Mouse (Mus musculus): Measurements from ENCODE around the gene Pagr1a. TPM values are rescaled to one million over a fixed set of nuclear protein-coding genes. Genes with fewer than 3 reads are reported as not detected.

The Pagr1a gene
- polyA plus RNA-seq, 1 experiment from 2014 or later, result 82.7 TPM

DNA sequence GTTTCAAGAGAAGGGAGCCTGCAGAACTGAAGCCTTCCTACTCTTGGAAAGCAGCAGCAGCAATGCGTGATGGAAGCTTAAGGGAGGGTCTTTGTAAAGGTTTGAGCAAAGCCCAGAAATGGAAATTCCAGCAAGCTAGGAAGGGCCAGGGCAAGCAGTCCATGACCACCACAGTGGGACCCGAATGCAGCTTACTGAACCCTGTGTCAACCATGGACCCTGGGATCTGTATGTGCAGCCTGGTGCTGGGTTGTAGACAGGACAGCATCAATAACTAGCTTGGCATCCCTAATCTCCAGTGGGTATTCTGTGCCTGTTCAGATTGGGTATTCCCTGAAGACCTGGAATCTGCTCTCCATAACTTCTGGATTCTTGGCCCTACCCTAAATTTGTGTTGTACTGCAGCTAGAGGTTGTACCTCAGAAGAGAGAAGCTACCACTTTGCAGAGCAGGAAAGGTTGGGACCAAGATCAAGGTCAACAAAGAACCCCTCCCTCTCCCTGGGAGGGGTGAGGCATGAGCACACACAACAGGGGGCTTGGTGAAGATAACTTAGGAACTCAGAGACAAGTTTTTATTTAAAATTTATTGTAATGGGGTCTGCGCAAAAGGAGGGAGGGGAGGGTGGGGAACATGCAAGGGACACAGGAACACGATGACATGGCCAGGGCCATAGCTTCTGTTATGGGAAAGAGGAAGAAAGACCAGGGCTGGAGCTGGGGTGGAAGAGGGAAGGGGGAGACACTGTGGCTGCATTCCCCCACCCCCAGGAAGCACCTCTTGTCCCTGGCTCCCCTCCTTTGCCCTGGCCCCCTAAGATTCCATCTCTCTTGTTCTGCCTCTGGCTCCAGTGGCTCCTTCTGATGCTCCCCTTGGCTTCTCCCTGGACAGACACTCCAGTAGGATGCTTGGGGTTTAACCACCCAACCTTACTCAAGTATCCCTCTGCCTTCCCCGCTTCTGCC lies 4.7 kb upstream of the Pagr1a start:
- Histone ChIP-seq H3K9ac (ENCODE audit: low read depth, low read length) (peak overlapping the region; percentile 71), H3K27me3 (replicated peaks; ENCODE audit: control insufficient read depth, insufficient read depth, low read length) (no peaks in the 10 kb centered on the region), H3K9me3 (ENCODE audit: control insufficient read depth, low read length) (no peaks in the 10 kb centered on the region), H3K4me3 (ENCODE audit: low read length) (peak overlapping the region; percentile 53), H3K36me3 (ENCODE audit: control insufficient read depth, insufficient read depth, low read length) (peaks cover 7% of the 10 kb centered on the region), H3K27ac (ENCODE audit: low read length) (peak overlapping the region; percentile 68), H3K4me2 (ENCODE audit: low read depth, low read length) (peak overlapping the region; percentile 83), H3K4me1 (ENCODE audit: control insufficient read depth, insufficient read depth, low read length) (peaks cover 67% of the 10 kb centered on the region)
- 41% methylated on average over 5 of the region's 5 CpGs for WGBS
- ATAC-seq, result no peak

DNA sequence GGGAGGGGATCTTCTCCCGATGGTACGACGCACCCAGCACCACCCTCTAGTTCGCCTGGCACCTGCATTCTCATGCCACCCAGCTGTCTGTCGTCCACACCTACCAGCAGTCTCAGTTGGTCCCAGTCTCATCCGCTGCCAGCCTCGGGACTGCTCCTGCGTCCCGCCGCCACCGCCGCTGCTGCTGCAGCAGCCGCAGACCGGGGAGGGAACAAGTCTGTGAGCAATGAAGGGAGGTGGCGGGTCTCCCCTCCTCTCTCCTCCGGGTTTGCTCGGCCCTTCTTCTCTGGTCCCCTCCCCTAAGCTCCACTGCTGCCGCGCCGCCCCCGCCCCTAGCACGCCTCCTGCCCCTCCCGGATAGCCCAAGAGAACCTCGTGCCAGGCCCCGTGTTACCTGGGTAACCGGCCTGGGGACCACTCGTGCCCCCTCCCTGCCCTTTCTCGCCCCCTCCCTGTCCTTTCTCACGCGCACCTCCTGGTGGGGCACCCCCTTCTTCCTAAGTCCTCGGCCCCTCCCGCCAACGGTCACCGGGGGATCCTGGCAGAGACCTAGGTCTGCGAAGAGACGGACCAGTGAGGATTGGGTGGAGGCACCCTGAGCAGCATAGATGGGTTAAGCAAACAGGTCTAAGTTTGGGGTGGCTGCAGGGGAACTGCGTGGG lies 3.9 kb upstream of the Pagr1a start, which contains the start of the genes Gm42742 and Prrt2:
Gene Gm42742 (minus strand): TSS at position 197 of the 662 bp plus-strand sequence.
Gene Prrt2 (minus strand): TSS at position 311 of the 662 bp plus-strand sequence.
- peak within 1 kb of the TSS; percentile 71 for H3K9ac ChIP-seq (ENCODE audit: low read depth, low read length)
- peak within 1 kb of the TSS; percentile 68 for H3K27ac ChIP-seq (ENCODE audit: low read length)
- H3K4me1 ChIP-seq (ENCODE audit: control insufficient read depth, insufficient read depth, low read length), result peaks cover 67% of the 10 kb centered on the region
- 1% methylated on average over 35 of the region's 37 CpGs for WGBS
- H3K27me3 ChIP-seq (replicated peaks; ENCODE audit: control insufficient read depth, insufficient read depth, low read length), result no peaks in the 10 kb centered on the region
- ATAC-seq, result no peak
- peak within 1 kb of the TSS; percentile 83 for H3K4me2 ChIP-seq (ENCODE audit: low read depth, low read length)
- H3K9me3 ChIP-seq (ENCODE audit: control insufficient read depth, low read length), result no peaks in the 10 kb centered on the region
- peak within 1 kb of the TSS; percentile 53 for H3K4me3 ChIP-seq (ENCODE audit: low read length)
- H3K36me3 ChIP-seq (ENCODE audit: control insufficient read depth, insufficient read depth, low read length), result peaks cover 7% of the 10 kb centered on the region

DNA sequence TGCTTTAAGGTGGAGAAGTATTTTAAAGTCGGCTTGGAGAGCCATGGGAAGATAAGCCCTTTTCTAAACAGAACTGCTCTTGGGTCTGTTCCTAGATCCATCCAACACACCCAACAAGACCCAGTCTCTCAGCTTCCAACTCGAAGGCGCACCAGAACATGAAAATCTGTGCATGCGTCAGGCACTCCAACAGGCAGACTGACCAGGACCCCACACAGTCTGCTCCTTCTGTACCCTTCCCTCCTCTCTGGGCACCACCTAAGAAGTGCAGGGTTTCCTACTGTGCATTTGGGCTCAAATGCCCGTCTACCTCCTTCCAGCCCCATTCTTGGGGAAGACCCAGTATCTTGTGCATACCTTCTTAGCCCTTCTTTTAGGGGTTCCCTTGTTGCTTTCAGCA lies 3.3 kb upstream of the Pagr1a start:
- no peak for ATAC-seq
- H3K27ac ChIP-seq (ENCODE audit: low read length), result peak overlapping the region; percentile 68
- H3K9ac ChIP-seq (ENCODE audit: low read depth, low read length), result peak overlapping the region; percentile 71
- no peaks in the 10 kb centered on the region for H3K27me3 ChIP-seq (replicated peaks; ENCODE audit: control insufficient read depth, insufficient read depth, low read length)
- no peaks in the 10 kb centered on the region for H3K9me3 ChIP-seq (ENCODE audit: control insufficient read depth, low read length)
- H3K4me1 ChIP-seq (ENCODE audit: control insufficient read depth, insufficient read depth, low read length), result peaks cover 72% of the 10 kb centered on the region
- WGBS, result 31% methylated on average over 5 of the region's 5 CpGs
- H3K36me3 ChIP-seq (ENCODE audit: control insufficient read depth, insufficient read depth, low read length), result peaks cover 7% of the 10 kb centered on the region
- H3K4me2 ChIP-seq (ENCODE audit: low read depth, low read length), result peak overlapping the region; percentile 83
- peak overlapping the region; percentile 53 for H3K4me3 ChIP-seq (ENCODE audit: low read length)

GRCm38 (mm10) chr7:127020031-127020430 lies 2.9 kb upstream of the Pagr1a start:
- no peak for ATAC-seq
- peak overlapping the region; percentile 71 for H3K9ac ChIP-seq (ENCODE audit: low read depth, low read length)
- H3K4me2 ChIP-seq (ENCODE audit: low read depth, low read length), result peak overlapping the region; percentile 83
- H3K36me3 ChIP-seq (ENCODE audit: control insufficient read depth, insufficient read depth, low read length), result peaks cover 11% of the 10 kb centered on the region
- peak overlapping the region; percentile 68 for H3K27ac ChIP-seq (ENCODE audit: low read length)
- 66% methylated on average over 3 of the region's 3 CpGs for WGBS
- H3K4me3 ChIP-seq (ENCODE audit: low read length), result peak overlapping the region; percentile 53
- no peaks in the 10 kb centered on the region for H3K9me3 ChIP-seq (ENCODE audit: control insufficient read depth, low read length)
- peaks cover 77% of the 10 kb centered on the region for H3K4me1 ChIP-seq (ENCODE audit: control insufficient read depth, insufficient read depth, low read length)
- H3K27me3 ChIP-seq (replicated peaks; ENCODE audit: control insufficient read depth, insufficient read depth, low read length), result no peaks in the 10 kb centered on the region

DNA sequence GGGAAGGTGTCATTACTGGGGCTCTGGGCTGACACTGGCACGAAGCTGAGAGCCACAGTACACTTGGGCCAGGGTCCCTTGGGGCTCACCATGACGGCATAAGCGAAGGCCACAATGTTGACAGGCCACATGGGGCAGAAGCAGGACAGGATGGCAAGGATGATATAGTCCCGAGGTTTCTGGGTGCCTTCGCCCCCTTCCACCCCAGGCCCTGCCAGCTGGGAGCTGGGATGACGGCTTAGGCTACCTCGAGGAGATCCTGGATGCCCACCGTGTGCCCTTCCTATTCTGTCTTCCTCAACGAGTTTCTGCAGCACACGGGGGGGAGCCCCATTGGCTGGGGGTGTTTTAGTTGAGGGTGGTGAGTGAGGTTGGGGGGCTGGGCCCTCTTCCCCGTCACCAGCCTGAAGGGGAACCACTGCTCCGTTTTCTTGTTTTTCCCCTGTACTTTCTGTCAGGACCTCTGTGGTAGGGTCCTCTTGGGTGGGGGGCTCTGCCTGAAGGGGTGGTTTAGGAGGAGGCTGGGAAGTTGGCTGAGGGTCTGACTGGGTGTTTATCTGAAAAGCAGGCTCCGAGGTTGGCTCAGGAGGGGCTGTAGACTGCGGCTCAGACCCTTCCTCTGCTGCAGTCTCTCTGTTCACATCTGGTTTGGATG lies 2.3 kb upstream of the Pagr1a start:
- Histone ChIP-seq H3K4me3 (ENCODE audit: low read length) (no peak overlapping the region), H3K4me2 (ENCODE audit: low read depth, low read length) (peak overlapping the region; percentile 83), H3K9ac (ENCODE audit: low read depth, low read length) (peak overlapping the region; percentile 71), H3K9me3 (ENCODE audit: control insufficient read depth, low read length) (no peaks in the 10 kb centered on the region), H3K27ac (ENCODE audit: low read length) (no peak overlapping the region; the same call in 1 of the 2 replicates), H3K36me3 (ENCODE audit: control insufficient read depth, insufficient read depth, low read length) (peaks cover 13% of the 10 kb centered on the region), H3K4me1 (ENCODE audit: control insufficient read depth, insufficient read depth, low read length) (peaks cover 80% of the 10 kb centered on the region), H3K27me3 (replicated peaks; ENCODE audit: control insufficient read depth, insufficient read depth, low read length) (no peaks in the 10 kb centered on the region)
- WGBS, result 80% methylated on average over 14 of the region's 14 CpGs
- no peak for ATAC-seq

DNA sequence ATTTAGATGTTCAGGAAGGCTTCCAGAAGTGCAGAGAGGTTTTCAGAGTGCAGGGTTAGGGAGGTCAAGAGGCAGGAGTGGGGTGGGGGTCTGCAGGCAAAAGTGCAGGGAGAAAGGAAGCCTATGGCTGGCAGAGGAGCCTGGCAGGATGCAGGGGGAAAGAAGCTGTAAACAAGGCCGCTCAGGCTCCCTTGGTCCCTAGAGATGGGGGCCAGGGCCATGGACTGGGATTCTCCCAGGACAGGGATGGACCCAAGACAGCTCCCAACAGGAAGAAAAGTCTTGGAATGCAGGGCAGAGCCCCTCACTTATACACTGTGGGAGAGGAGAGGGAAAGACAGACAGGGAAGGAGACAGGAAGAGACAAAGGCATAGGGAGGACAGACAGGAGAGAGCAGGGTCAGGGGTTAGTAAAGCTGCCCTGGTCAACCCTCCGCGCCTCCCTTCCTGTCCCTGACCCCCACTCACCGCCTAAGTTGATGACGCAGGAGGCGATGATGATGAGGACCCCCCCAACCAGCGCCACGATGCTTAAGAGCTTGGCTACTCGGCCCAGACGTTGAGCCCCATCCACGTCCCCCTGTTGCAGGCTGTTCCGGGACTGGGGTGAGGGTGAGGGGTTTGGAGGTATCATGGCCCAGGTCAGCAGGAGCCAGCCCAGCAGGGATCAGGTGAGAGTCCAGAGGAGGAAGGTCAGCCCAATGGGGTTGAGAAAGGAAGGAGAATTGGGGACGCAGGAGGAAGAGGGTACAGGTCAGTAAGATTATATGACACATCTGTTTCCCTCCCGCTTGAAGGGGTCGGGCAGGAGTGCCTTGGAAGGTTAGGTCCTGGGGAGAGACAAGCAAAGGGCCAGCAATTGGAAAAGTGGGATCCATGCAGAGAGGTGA lies 1.5 kb upstream of the Pagr1a start:
- Histone ChIP-seq H3K27ac (ENCODE audit: low read length) (peak overlapping the region; percentile 65), H3K27me3 (replicated peaks; ENCODE audit: control insufficient read depth, insufficient read depth, low read length) (no peaks in the 10 kb centered on the region), H3K4me2 (ENCODE audit: low read depth, low read length) (0 out of 2 replicates have a peak overlapping the region, but pooled peaks have one; percentile 83), H3K4me1 (ENCODE audit: control insufficient read depth, insufficient read depth, low read length) (peaks cover 72% of the 10 kb centered on the region), H3K36me3 (ENCODE audit: control insufficient read depth, insufficient read depth, low read length) (peaks cover 13% of the 10 kb centered on the region), H3K9ac (ENCODE audit: low read depth, low read length) (peak overlapping the region; percentile 9; the same call in 1 of the 2 replicates), H3K9me3 (ENCODE audit: control insufficient read depth, low read length) (no peaks in the 10 kb centered on the region), H3K4me3 (ENCODE audit: low read length) (no peak overlapping the region)
- WGBS, result 66% methylated on average over 15 of the region's 15 CpGs
- ATAC-seq, result no peak

GRCm38 (mm10) chr7:127017950-127018345 lies 796 bp upstream of the Pagr1a start:
- ATAC-seq, result no peak
- Histone ChIP-seq H3K9ac (ENCODE audit: low read depth, low read length) (0 out of 2 replicates have a peak overlapping the region, but pooled peaks have one; percentile 42), H3K9me3 (ENCODE audit: control insufficient read depth, low read length) (no peaks in the 10 kb centered on the region), H3K4me1 (ENCODE audit: control insufficient read depth, insufficient read depth, low read length) (peaks cover 65% of the 10 kb centered on the region), H3K27me3 (replicated peaks; ENCODE audit: control insufficient read depth, insufficient read depth, low read length) (no peaks in the 10 kb centered on the region), H3K4me2 (ENCODE audit: low read depth, low read length) (no peak overlapping the region), H3K36me3 (ENCODE audit: control insufficient read depth, insufficient read depth, low read length) (peaks cover 8% of the 10 kb centered on the region; the same call in 1 of the 2 replicates), H3K27ac (ENCODE audit: low read length) (peak overlapping the region; percentile 65), H3K4me3 (ENCODE audit: low read length) (no peak overlapping the region)
- WGBS, result 38% methylated on average over 6 of the region's 6 CpGs

GRCm38 (mm10) chr7:127016486-127016938 lies 640 bp downstream of the Pagr1a start:
- Histone ChIP-seq H3K27ac (ENCODE audit: low read length) (peak overlapping the region; percentile 92), H3K9ac (ENCODE audit: low read depth, low read length) (peak overlapping the region; percentile 83), H3K9me3 (ENCODE audit: control insufficient read depth, low read length) (no peaks in the 10 kb centered on the region), H3K36me3 (ENCODE audit: control insufficient read depth, insufficient read depth, low read length) (peaks cover 8% of the 10 kb centered on the region; the same call in 1 of the 2 replicates), H3K4me2 (ENCODE audit: low read depth, low read length) (peak overlapping the region; percentile 55), H3K4me1 (ENCODE audit: control insufficient read depth, insufficient read depth, low read length) (peaks cover 54% of the 10 kb centered on the region), H3K27me3 (replicated peaks; ENCODE audit: control insufficient read depth, insufficient read depth, low read length) (no peaks in the 10 kb centered on the region), H3K4me3 (ENCODE audit: low read length) (peak overlapping the region; percentile 66)
- peak; percentile 57 for ATAC-seq
- WGBS, result under 1% methylated on average over 22 of the region's 22 CpGs

Measured in intestine, embryonic 16.5 days (tissue).